Mouse (Mus musculus): ENCODE data around the gene Sst.

The Sst gene

DNA sequence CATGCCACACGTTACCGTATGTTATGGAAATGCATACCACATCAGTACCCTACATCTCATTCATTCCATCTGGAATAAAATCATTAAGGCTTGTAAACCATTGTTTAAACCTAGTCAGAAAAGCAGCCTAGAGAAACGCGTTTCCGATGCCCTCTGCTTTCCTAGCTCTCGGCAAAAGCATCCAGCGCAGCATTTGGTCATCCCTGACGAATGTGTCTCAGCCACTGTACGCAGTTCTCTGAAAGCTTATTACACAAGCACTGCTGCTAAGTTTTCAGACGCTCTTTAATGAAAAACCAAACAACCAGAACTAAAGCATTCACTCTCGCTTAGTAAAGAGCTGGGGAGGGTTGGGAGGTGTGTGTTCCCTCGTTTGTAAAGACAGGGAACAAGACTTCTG is 5.7 kb downstream of the Sst start:
- DNase-seq, result no peak

DNA sequence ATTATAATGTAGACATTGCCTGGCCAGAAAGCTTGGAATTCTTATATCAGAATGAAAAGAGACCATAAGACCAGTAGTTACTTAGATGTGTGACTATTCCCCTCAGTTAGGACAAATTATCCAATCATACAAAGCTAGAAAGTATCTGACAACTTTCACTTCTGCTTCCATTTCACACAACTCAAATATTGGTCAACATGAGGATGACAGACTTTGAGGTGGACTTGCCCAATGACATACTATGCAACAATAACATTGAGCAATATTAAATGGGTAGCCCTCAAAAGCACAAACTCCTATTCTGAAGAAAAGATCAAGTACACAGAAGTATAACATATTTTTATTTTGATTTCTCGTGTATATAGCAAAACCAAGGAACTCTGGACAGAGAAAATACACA is 35.5 kb downstream of the Sst start:
- DNase-seq, result no peak

DNA sequence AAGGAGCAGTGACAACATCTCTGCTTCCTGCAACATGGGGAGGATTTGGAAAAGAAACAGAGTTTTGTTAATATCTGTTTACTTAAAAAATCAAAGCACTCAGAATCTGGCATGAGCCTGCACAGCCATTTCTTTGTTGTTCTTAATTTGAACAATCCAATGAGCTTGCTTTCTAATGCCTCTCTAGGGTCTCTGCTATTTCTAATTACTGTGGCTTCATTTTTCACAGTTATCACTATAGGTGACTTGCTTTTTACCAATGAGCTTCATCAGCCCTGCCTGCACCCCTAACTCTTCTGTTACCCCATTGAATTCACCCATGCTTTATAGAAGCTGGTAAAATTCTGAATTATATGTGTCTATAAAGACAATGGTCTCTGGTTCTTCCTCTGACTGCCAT is 41.0 kb downstream of the Sst start:
- DNase-seq, result no peak

DNA sequence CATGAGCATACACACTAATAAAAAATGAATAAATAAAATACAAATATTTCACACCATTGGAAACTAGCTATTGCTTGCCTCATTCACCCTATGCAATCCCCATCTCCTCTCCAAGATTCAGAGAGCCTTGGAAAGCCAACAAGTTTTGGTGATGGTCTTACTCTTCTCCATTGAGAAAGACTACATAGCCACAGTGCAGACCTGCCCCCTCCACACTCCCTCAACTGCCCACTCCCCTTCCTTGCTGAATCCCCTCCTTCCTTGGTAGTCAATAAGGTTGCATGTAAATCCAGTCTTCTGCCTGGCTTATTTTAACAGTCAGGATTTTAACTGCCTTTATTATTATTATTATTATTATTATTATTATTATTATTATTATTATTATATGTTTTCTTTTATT is 41.6 kb downstream of the Sst start:
- DNase-seq, result no peak

DNA sequence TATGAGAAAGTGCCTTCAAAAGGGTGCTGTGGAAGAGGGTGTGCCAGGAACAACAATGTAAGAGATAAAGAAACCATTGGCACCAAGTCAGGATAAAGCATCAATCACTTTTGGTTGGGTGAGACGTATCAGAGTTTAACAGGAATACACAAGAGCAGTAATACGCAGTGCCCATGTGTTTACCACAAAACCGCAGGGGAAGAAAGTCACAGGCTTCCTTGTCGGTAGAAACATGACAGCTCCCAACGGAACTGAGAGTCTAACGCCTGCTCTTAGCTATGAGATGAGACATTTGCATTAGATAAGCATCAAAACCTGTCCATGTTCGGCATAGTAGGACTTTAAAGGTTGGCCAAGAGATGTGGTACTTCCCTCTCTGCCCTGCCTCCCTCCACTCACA is 46.1 kb downstream of the Sst start:
- no peak for DNase-seq

DNA sequence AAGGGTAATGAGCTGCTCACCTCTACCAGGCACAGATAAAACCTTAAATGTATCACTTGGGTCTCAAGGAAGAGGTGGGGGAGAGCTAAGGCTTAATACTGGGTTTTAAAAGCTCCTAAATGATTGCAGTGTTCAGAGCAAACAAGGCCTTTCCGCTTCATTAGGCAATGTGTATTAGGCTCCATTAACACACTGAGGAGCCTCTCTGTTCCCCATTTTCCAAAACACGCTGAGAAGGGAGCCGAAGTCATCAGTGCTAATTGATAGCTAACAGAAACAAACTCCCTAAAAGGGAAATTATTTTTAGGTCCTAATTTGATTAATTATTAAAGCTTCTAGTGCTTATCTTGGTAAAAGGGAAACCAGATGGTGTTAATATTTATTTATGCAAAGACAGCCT is 48.1 kb downstream of the Sst start:
- no peak for DNase-seq
